Mouse (Mus musculus): ENCODE results near the gene Med29. TPM values are rescaled to one million over a fixed set of nuclear protein-coding genes. Genes with fewer than 3 reads are reported as not detected.
A peak's percentile ranks its signal among the peaks of the same experiment; 100 is the strongest.

Gene Med29
- polyA plus RNA-seq, 1 experiment, result 46.5 TPM

- TF ChIP-seq POLR2A (IDR thresholded peaks at IDR 0.05; ENCODE audit: borderline replicate concordance, extremely low read depth, insufficient read depth, insufficient read length, poor library complexity, severe bottlenecking), result no peak
- TF ChIP-seq CTCF (IDR thresholded peaks at IDR 0.05; ENCODE audit: borderline replicate concordance, extremely low read depth, insufficient read depth, insufficient read length), result no peak
- no peak for DNase-seq (ENCODE audit: low read depth)
These were observed 18.5 kb downstream of the Med29 start for GRCm38 (mm10) chr7:28373891-28374495.

DNA sequence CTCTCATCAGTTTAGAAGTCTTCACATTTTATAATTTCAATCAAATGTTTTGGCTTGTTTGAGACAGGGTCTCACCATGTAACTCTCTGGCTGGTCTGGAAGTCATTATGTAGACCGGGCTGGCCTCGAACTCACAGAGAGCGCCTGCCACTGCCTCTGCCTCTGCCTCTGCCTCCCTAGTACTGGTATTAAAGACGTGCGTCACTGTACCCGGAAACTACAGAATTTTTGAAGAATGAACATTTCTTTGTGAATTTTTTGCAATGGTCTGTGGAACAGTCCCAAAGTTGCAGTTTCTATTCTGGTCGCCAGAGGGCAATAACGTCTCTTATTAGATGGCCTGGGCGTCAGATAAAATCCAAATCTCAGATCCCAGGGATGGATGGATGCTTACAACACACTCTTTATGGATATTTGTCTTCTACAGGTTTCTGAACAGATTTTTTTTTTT, 19.4 kb downstream of the Med29 start:
- TF ChIP-seq POLR2A (IDR thresholded peaks at IDR 0.05; ENCODE audit: borderline replicate concordance, extremely low read depth, insufficient read depth, insufficient read length, poor library complexity, severe bottlenecking), result no peak
- TF ChIP-seq CTCF (IDR thresholded peaks at IDR 0.05; ENCODE audit: borderline replicate concordance, extremely low read depth, insufficient read depth, insufficient read length), result peak; percentile 68; the same call in 1 of the 2 replicates
- DNase-seq (ENCODE audit: low read depth), result peak; percentile 92

DNA sequence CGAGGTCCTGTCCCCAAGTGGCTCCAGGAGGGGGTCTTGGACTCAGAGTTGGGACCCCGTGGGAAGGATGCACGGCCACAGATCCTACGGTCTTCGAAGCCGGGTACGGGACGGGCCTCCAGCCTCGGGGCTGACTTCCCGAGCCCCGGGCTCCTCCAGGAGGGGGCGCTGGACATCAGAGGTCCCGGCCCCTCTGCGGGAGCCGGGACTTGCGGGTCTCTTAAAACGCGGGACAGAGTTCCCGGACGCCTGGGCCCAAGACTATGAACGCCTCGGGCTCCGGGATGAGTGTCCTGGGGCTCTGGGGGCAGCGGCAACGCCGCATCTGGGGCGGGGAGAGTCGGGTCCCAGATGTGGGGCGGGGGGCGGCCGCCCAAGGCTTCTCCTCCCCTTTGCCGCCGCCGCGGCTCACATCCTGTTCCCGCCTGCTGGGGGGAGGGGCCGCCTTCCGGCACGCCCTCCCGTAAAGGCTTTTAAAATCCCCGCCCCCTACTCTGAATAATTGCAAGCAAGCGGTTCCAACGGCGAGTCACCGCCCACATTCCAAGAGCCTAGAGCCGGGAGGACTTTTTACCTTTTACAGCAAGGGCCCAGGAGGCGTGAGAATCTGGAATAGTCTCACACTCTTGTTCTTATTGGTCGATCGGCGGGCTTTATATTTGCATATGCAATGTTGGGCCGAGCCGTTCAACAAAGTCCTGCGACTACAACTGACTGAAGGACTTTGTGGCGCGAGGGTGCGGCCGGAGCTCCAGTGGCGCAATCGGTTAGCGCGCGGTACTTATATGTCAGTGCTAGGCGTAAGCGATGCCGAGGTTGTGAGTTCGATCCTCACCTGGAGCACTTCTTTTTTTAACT, 20.0 kb downstream of the Med29 start, which contains the start of gene Plekhg2:
Gene Plekhg2, minus strand, starts transcription at position 349 of the 858 bp plus-strand sequence.
- TF ChIP-seq CTCF (IDR thresholded peaks at IDR 0.05; ENCODE audit: borderline replicate concordance, extremely low read depth, insufficient read depth, insufficient read length) (peak; percentile 65), POLR2A (IDR thresholded peaks at IDR 0.05; ENCODE audit: borderline replicate concordance, extremely low read depth, insufficient read depth, insufficient read length, poor library complexity, severe bottlenecking) (peak; percentile 59; the same call in 1 of the 2 replicates)
- peak; percentile 99 for DNase-seq (ENCODE audit: low read depth)

- peak; percentile 66 for DNase-seq (ENCODE audit: low read depth)
- TF ChIP-seq CTCF (IDR thresholded peaks at IDR 0.05; ENCODE audit: borderline replicate concordance, extremely low read depth, insufficient read depth, insufficient read length), result no peak
- 0 out of 2 replicates have a peak, but pooled peaks have one; percentile 6 for TF ChIP-seq POLR2A (IDR thresholded peaks at IDR 0.05; ENCODE audit: borderline replicate concordance, extremely low read depth, insufficient read depth, insufficient read length, poor library complexity, severe bottlenecking)
These were observed 21.0 kb downstream of the Med29 start for GRCm38 (mm10) chr7:28371514-28371989.

DNA sequence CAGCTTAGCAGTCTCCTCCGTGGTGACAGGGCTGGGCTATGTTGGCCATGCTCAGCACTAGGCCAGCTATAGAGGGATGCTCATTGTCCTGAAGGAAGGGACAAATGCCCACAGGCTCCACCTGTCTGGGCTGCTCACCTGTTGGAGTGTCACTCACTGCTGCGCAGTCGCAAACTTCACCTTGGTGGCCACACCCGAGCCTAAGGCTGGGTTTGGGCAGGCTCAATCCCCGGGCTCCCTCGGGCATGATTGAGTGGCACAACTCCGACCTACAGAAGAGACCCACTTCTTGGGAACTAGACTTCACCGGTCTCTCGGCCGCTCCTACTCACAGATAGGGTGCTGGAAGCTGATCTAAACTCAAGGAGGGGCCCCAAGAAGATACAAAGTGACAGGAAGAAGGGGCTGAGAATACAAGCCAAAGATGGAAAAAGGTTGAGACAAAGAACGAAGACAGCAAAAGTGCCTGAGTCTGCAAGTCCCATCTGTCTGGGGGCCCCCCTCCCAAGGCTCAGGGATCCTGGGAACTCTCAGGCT, 21.5 kb downstream of the Med29 start:
- no peak for DNase-seq (ENCODE audit: low read depth)
- TF ChIP-seq POLR2A (IDR thresholded peaks at IDR 0.05; ENCODE audit: borderline replicate concordance, extremely low read depth, insufficient read depth, insufficient read length, poor library complexity, severe bottlenecking), result no peak
- TF ChIP-seq CTCF (IDR thresholded peaks at IDR 0.05; ENCODE audit: borderline replicate concordance, extremely low read depth, insufficient read depth, insufficient read length), result no peak

- DNase-seq (ENCODE audit: low read depth), result no peak
- TF ChIP-seq POLR2A (IDR thresholded peaks at IDR 0.05; ENCODE audit: borderline replicate concordance, extremely low read depth, insufficient read depth, insufficient read length, poor library complexity, severe bottlenecking) (no peak), CTCF (IDR thresholded peaks at IDR 0.05; ENCODE audit: borderline replicate concordance, extremely low read depth, insufficient read depth, insufficient read length) (no peak)
These were observed 22.5 kb downstream of the Med29 start for GRCm38 (mm10) chr7:28370051-28370450.

GRCm38 (mm10) chr7:28368276-28368920, 24.1 kb downstream of the Med29 start:
- no peak for DNase-seq (ENCODE audit: low read depth)
- TF ChIP-seq CTCF (IDR thresholded peaks at IDR 0.05; ENCODE audit: borderline replicate concordance, extremely low read depth, insufficient read depth, insufficient read length) (no peak), POLR2A (IDR thresholded peaks at IDR 0.05; ENCODE audit: borderline replicate concordance, extremely low read depth, insufficient read depth, insufficient read length, poor library complexity, severe bottlenecking) (no peak)

GRCm38 (mm10) chr7:28367663-28368275, 24.7 kb downstream of the Med29 start:
- no peak for TF ChIP-seq POLR2A (IDR thresholded peaks at IDR 0.05; ENCODE audit: borderline replicate concordance, extremely low read depth, insufficient read depth, insufficient read length, poor library complexity, severe bottlenecking)
- no peak for TF ChIP-seq CTCF (IDR thresholded peaks at IDR 0.05; ENCODE audit: borderline replicate concordance, extremely low read depth, insufficient read depth, insufficient read length)
- DNase-seq (ENCODE audit: low read depth), result no peak

DNA sequence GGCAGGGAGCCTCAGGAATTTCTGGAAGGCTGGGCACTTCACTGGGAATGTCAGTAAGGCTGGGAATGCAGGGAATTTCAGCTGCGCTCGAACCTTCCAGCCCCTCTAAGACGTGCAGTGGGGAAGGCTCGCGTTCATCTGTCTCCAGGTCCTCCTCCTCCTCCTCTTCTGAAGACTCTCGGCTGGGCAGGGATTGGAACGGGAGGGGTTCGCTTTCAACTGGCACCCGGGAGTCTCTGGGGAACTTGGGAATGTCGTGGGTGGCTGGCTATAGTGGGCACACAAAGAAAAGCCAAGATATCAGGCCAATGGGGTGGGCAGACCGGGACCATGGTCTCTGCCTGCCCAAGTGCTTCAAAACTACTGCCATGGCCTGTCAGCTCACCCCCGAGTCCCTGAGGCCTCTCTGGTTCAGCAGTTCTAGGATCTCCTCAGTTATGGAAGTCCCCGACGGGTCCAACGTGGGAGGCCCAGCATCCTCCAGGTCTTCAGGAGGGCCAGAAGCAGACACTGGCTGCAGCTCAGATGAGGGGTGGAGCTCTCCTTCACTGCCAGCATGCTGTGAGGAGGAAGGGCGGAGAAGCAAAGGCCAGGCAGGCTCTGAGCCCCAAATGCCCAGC, 30.0 kb downstream of the Med29 start:
- no peak for TF ChIP-seq CTCF (IDR thresholded peaks at IDR 0.05; ENCODE audit: borderline replicate concordance, extremely low read depth, insufficient read depth, insufficient read length)
- TF ChIP-seq POLR2A (IDR thresholded peaks at IDR 0.05; ENCODE audit: borderline replicate concordance, extremely low read depth, insufficient read depth, insufficient read length, poor library complexity, severe bottlenecking), result no peak
- DNase-seq (ENCODE audit: low read depth), result no peak

All from brain, embryonic 14.5 days (tissue).